Mouse (Mus musculus): ENCODE results near the gene Fuom. TPM values are rescaled to one million over a fixed set of nuclear protein-coding genes. Genes with fewer than 3 reads are reported as not detected.
A peak's percentile ranks its signal among the peaks of the same experiment; 100 is the strongest.

Fuom gene
- polyA plus RNA-seq, 1 experiment from 2014 or later: 23.9 TPM

GRCm38 (mm10) chr7:140049115-140049689, 53.0 kb downstream of the Fuom start:
- peak overlapping the region; percentile 33 for H3K4me3 ChIP-seq (ENCODE audit: low read depth, low read length)
- no peaks in the 10 kb centered on the region for H3K36me3 ChIP-seq (ENCODE audit: control insufficient read depth, insufficient read depth, low read length)
- H3K27ac ChIP-seq (ENCODE audit: low read depth, low read length): no peak overlapping the region
- DNase-seq (ENCODE audit: low spot score) (peak; percentile 70), ATAC-seq (peak; percentile 77)
- H3K9me3 ChIP-seq (replicated peaks; ENCODE audit: control insufficient read depth, low read length): no peaks in the 10 kb centered on the region
- peak overlapping the region; percentile 65 for H3K4me2 ChIP-seq (ENCODE audit: low read length)
- H3K27me3 ChIP-seq (replicated peaks; ENCODE audit: control insufficient read depth, insufficient read depth, low read length): peaks cover 83% of the 10 kb centered on the region
- WGBS: under 1% methylated on average over 34 of the region's 34 CpGs
- no peak overlapping the region; the same call in 1 of the 2 replicates for H3K9ac ChIP-seq (ENCODE audit: low read length)
- H3K4me1 ChIP-seq (ENCODE audit: control insufficient read depth, insufficient read depth, low read length): peaks cover 15% of the 10 kb centered on the region

- peak within 1 kb of the TSS; percentile 43 for H3K9ac ChIP-seq (ENCODE audit: low read length)
- peaks cover 15% of the 10 kb centered on the region for H3K4me1 ChIP-seq (ENCODE audit: control insufficient read depth, insufficient read depth, low read length)
- no peak for DNase-seq (ENCODE audit: low spot score)
- under 1% methylated on average over 56 of the region's 56 CpGs for WGBS
- peaks cover 84% of the 10 kb centered on the region for H3K27me3 ChIP-seq (replicated peaks; ENCODE audit: control insufficient read depth, insufficient read depth, low read length)
- H3K36me3 ChIP-seq (ENCODE audit: control insufficient read depth, insufficient read depth, low read length): no peaks in the 10 kb centered on the region
- H3K9me3 ChIP-seq (replicated peaks; ENCODE audit: control insufficient read depth, low read length): no peaks in the 10 kb centered on the region
- peak; percentile 2 for ATAC-seq
- H3K27ac ChIP-seq (ENCODE audit: low read depth, low read length): no peak within 1 kb of the TSS
- peak within 1 kb of the TSS; percentile 33 for H3K4me3 ChIP-seq (ENCODE audit: low read depth, low read length)
- peak within 1 kb of the TSS; percentile 65 for H3K4me2 ChIP-seq (ENCODE audit: low read length)
Observed at GRCm38 (mm10) chr7:140048361-140049114, 53.7 kb downstream of the Fuom start, which contains the start of gene Msx3. Gene Msx3, minus strand, starts transcription at chr7:140049089.

- no peak overlapping the region for H3K27ac ChIP-seq (ENCODE audit: low read depth, low read length)
- no peaks in the 10 kb centered on the region for H3K9me3 ChIP-seq (replicated peaks; ENCODE audit: control insufficient read depth, low read length)
- under 1% methylated on average over 33 of the region's 33 CpGs for WGBS
- H3K4me1 ChIP-seq (ENCODE audit: control insufficient read depth, insufficient read depth, low read length): peaks cover 15% of the 10 kb centered on the region
- ATAC-seq: peak; percentile 56
- peak overlapping the region; percentile 33 for H3K4me3 ChIP-seq (ENCODE audit: low read depth, low read length)
- peak overlapping the region; percentile 65 for H3K4me2 ChIP-seq (ENCODE audit: low read length)
- peak; percentile 46 for DNase-seq (ENCODE audit: low spot score)
- H3K27me3 ChIP-seq (replicated peaks; ENCODE audit: control insufficient read depth, insufficient read depth, low read length): peaks cover 82% of the 10 kb centered on the region
- no peaks in the 10 kb centered on the region for H3K36me3 ChIP-seq (ENCODE audit: control insufficient read depth, insufficient read depth, low read length)
- H3K9ac ChIP-seq (ENCODE audit: low read length): 0 out of 2 replicates have a peak overlapping the region, but pooled peaks have one; percentile 40
Observed at GRCm38 (mm10) chr7:140047811-140048311, 54.4 kb downstream of the Fuom start.

Other genes with a start within 250 kb of the Fuom start
- gene Kndc1, start 207.7 kb downstream of the Fuom start, polyA plus RNA-seq (2014; fragmentation: Nextera tagmentation; extraction: Ambion mirVana): 7.0 and 8.7 TPM in 2 replicates
- not detected in 2 replicates for gene Utf1, start 158.7 kb downstream of the Fuom start, polyA plus RNA-seq (2014; fragmentation: Nextera tagmentation; extraction: Ambion mirVana)
- 0.51 and 0.86 TPM in 2 replicates for gene 6430531B16Rik, start 123.7 kb downstream of the Fuom start, polyA plus RNA-seq (2014; fragmentation: Nextera tagmentation; extraction: Ambion mirVana)
- 1.3 and 2.1 TPM in 2 replicates for gene Adam8, start 109.9 kb downstream of the Fuom start, polyA plus RNA-seq (2014; fragmentation: Nextera tagmentation; extraction: Ambion mirVana)
- gene Zfp511, start 66.0 kb downstream of the Fuom start, polyA plus RNA-seq (2014; fragmentation: Nextera tagmentation; extraction: Ambion mirVana): 52.5 and 53.6 TPM in 2 replicates
- 64.3 and 67.7 TPM in 2 replicates for gene Tubgcp2, start 65.8 kb downstream of the Fuom start, polyA plus RNA-seq (2014; fragmentation: Nextera tagmentation; extraction: Ambion mirVana)
- gene Msx3, start 53.4 kb downstream of the Fuom start, polyA plus RNA-seq (2014; fragmentation: Nextera tagmentation; extraction: Ambion mirVana): 0.93 and 1.2 TPM in 2 replicates
- gene Caly, start 19.9 kb downstream of the Fuom start, polyA plus RNA-seq (2014; fragmentation: Nextera tagmentation; extraction: Ambion mirVana): 114 and 141 TPM in 2 replicates
- not detected in 2 replicates for gene Prap1, start 9.0 kb downstream of the Fuom start, polyA plus RNA-seq (2014; fragmentation: Nextera tagmentation; extraction: Ambion mirVana)
- 7.2 and 8.8 TPM in 2 replicates for gene Paox, start 13.4 kb upstream of the Fuom start, polyA plus RNA-seq (2014; fragmentation: Nextera tagmentation; extraction: Ambion mirVana)
- gene Echs1, start 14.0 kb upstream of the Fuom start, polyA plus RNA-seq (2014; fragmentation: Nextera tagmentation; extraction: Ambion mirVana): 138 and 154 TPM in 2 replicates
- 40.7 and 42.9 TPM in 2 replicates for gene Mtg1, start 35.1 kb upstream of the Fuom start, polyA plus RNA-seq (2014; fragmentation: Nextera tagmentation; extraction: Ambion mirVana)
- gene Sprn, start 52.4 kb upstream of the Fuom start, polyA plus RNA-seq (2014; fragmentation: Nextera tagmentation; extraction: Ambion mirVana): 7.9 and 9.7 TPM in 2 replicates
- not detected in 2 replicates for gene Olfr522, start 62.3 kb upstream of the Fuom start, polyA plus RNA-seq (2014; fragmentation: Nextera tagmentation; extraction: Ambion mirVana)
- not detected in 2 replicates for gene Olfr523, start 70.8 kb upstream of the Fuom start, polyA plus RNA-seq (2014; fragmentation: Nextera tagmentation; extraction: Ambion mirVana)
- gene Olfr524, start 103.5 kb upstream of the Fuom start, polyA plus RNA-seq (2014; fragmentation: Nextera tagmentation; extraction: Ambion mirVana): not detected in 2 replicates
- not detected in 2 replicates for gene Cd163l1, start 115.8 kb upstream of the Fuom start, polyA plus RNA-seq (2014; fragmentation: Nextera tagmentation; extraction: Ambion mirVana)
- not detected in 2 replicates for gene 5830411N06Rik, start 144.8 kb upstream of the Fuom start, polyA plus RNA-seq (2014; fragmentation: Nextera tagmentation; extraction: Ambion mirVana)
- not detected in 2 replicates for gene Olfr525, start 218.4 kb upstream of the Fuom start, polyA plus RNA-seq (2014; fragmentation: Nextera tagmentation; extraction: Ambion mirVana)
- not detected in 2 replicates for gene Olfr527, start 231.6 kb upstream of the Fuom start, polyA plus RNA-seq (2014; fragmentation: Nextera tagmentation; extraction: Ambion mirVana)